Mouse (Mus musculus) lung, postnatal 14 days (tissue): ENCODE results near the gene Pcsk5.
A peak's percentile ranks its signal among the peaks of the same experiment; 100 is the strongest.

Experiments
- DNase-seq: peaks from one replicate; pipeline ENCODE4 v3.0.0; 2021

The Pcsk5 gene

DNA sequence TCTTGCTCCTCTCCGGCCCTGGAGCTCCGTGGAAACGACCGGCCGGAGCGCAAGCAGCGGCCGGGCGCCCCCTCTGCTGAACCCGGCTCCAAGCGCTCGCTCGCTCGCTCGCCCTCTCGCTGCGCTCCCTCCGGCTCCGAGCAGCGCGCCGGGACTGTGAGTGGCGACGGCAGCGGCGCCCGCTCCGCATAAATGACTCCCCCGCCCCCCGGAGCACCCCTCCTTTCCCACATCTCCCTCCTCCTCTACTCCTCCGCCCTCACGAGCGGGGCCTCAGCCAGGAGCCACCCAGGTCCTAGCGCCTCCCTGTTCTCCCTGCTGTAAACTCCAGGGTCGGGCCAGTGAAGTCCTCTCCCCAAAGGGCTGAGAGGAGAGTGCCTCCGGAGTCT, at the start of gene Pcsk5:
Gene Pcsk5 (minus strand): TSS at position 162 of the 389 bp plus-strand sequence.
- peak; percentile 87 for DNase-seq

DNA sequence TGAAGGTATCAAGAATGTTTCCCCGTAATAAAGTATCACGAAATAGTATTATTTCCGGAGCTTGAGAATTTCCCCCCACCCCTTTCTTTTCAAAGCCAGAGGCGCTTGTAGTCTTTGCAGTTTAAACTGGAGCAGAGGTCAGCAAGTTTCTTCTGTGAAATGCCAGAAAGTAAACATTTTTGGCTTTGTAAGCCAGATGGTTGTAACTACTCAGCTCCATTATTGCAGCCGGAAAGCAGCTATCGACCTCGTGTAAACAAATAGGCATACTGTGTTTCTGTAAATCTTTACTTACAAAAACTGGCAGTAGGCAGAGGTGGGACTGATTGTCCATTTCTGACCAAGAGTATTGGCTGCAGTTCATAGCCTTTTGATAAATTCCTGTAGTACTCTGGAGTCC, 38.4 kb upstream of the Pcsk5 start:
- DNase-seq, result no peak

DNA sequence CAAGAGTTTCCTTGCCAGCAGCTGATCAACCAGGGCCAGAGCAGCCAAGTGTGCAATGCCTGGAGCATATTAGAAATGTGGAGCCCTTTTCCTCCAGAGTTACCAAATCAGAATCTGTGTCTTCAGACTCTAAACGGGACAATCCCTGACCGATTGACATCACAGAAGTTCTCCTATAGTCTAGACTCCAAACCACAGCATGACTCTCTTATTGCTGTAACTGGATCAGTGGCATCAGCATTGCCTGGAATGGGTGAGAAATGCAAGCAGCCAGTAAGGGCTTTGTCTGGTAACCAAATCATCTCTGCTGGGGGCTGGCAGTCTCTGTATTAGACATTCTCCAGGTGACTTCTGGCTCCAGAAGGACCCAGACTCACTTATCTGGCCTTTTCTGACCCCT, 37.0 kb upstream of the Pcsk5 start:
- peak; percentile 15 for DNase-seq

DNA sequence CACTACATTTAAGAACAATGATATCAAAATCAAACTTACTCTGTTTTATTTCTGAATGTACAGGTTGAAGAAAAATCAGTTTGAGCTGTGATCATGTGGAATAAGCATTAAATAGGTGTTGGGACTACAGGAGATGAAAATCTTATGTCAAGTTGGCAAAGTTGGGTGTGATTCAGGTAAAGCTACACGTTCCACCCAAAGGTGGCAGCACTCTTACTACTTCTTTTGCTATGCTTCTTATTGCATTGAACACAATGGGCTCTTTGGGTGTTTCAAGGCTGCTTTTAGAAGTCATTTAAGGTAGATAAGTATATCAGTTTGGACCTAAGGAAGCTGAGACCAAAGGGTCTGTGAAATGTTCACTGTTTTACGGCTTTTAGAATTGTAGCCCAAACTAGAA, 36.3 kb upstream of the Pcsk5 start:
- no peak for DNase-seq

DNA sequence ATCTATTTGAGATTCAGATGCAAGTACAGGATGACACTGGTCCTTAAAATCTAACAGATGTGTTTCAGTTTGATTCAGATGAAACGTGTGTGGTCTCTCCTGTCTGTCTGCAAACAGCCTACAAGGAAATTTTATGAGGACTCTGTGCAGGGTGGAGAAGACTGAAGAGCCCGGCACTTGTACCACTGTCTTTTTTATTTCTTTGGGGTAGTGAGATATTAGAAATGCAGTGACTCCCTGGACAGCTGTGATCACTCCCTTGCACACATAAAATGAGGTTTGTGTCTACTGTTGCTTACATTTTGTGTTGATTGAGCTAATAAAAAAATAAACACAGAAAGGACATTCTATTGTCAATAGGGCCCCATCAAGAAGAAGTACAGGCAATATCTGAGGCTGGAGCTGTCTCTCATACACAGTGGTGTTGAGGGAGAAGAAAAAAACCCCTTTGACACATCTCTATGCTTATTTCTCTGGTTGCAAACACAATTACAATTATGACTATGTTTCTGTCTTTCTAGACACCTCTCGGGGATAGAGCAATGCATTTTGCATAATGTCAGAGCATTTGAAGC, 29.0 kb upstream of the Pcsk5 start:
- DNase-seq, result no peak

DNA sequence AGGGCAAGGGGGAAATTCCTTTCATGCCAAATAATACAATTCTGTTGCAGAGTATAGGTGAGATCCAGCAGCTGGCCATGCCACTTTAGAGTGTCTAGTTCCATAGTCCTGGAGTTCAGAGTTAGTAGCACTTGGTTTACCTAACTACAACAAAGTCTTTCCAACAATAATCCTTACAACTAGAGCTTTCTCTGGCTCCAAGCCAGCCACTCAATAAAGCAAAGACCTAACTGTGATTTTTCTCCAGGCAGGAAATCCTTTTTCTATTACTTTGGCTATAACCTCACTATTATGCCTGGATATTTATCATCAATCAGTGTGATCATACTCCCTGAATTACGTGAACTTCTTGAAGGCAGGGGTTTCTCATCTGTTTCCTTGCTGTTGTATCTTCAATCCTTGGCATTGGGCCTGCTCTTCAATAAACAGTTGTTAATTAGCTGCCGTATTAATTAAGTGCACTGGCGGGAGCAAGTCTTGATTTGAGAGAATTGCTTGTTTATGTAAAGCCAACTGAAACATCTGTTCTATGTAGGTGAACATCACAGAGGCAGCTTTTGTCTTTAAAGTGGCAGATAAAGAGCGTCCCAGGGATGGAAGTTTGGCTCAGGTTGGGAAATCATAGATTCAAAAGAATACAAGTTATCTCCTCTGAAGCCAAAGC, 23.1 kb upstream of the Pcsk5 start:
- no peak for DNase-seq

DNA sequence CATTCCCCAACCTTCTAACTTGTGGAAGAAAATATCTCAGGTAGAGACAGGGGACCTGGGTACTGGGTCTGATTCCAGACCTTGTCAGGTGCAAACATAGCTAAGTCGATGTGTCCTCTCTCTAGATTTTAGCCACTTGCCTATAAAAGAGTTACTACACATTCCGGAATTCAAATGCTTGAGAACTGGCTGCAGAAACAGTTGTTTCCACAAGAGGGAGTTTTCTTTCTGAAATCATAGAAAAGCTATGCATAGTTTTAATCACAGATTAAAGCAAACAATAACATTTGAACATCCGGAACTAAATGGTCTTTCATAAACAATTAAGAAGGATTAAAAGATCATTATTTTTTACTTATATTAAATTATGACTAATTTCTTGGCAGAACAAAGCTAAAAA, 19.3 kb upstream of the Pcsk5 start:
- peak; percentile 15 for DNase-seq

DNA sequence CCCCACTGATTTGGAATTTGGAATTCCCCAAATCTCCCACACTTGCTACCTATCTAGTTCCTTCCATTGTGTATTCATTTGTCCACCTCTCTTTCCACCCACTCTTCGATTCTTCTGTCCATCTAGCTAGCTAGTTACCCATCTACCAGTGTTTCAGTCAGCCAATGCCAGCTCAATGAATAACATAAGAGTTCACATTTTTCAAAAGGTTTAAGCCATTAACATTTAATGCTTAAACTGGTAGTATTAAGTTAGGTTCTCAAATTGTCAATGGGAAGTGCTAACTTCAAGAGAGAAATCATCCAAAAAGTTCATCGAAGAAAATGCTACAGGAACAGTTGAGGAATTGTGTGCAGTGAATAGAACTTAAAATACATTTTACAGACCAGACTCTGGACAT, 11.0 kb upstream of the Pcsk5 start:
- no peak for DNase-seq

DNA sequence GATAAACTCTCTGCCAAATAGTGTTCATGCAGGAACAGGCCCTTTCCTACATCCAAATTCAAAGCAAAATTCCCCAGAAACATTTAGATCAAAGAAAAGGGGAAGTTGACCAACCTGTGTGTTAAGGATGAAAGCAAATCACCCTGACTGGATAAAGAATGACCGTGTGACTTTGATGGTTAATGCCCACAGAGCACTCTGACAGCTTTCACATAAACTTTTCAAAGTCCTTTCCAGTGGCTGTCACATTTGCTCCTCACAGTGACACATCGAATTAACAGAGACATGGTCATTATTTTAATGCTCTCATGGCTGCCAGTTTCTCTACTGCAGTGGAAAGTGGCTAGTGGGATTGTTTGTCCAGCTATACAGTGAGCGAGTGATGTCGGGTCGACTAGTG, 8.5 kb upstream of the Pcsk5 start:
- no peak for DNase-seq

DNA sequence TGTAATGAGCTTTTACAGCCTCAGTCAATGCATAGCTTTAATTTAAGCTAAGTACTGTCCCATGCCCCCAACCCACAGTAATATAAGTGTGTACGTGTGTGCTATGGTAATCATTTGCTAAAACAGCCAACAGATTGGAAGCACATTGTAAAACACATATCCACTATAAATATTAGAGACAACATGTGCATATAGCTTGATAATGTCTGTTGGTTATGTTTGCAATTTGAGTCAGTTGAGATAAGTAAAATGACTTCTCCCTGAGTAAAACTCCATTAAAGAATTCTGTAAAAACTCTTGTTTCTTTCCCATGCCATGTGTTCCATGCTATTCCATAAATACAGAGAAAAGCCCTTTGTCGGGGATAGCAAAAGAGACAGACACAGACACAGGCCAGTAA, 4.2 kb upstream of the Pcsk5 start:
- no peak for DNase-seq

DNA sequence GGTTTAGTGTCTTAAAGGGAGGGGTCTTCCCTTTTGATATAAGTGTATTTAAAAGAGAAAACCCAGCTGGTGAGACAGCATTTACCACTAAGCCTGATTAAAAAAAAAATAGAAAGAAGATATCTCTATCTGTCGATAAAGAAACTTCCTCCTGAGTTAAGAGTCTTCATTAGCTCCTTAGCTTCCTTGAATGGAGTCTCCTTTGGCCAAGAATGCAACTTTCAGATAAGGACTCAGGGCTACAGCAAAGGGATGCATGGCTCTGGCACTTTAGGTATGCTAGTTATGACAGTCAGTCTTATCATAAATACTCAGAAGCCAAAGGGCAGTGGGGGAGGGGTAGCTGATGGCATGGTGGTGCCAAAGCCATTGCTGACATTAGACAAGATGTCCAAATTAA, 2.4 kb upstream of the Pcsk5 start:
- DNase-seq, result no peak

DNA sequence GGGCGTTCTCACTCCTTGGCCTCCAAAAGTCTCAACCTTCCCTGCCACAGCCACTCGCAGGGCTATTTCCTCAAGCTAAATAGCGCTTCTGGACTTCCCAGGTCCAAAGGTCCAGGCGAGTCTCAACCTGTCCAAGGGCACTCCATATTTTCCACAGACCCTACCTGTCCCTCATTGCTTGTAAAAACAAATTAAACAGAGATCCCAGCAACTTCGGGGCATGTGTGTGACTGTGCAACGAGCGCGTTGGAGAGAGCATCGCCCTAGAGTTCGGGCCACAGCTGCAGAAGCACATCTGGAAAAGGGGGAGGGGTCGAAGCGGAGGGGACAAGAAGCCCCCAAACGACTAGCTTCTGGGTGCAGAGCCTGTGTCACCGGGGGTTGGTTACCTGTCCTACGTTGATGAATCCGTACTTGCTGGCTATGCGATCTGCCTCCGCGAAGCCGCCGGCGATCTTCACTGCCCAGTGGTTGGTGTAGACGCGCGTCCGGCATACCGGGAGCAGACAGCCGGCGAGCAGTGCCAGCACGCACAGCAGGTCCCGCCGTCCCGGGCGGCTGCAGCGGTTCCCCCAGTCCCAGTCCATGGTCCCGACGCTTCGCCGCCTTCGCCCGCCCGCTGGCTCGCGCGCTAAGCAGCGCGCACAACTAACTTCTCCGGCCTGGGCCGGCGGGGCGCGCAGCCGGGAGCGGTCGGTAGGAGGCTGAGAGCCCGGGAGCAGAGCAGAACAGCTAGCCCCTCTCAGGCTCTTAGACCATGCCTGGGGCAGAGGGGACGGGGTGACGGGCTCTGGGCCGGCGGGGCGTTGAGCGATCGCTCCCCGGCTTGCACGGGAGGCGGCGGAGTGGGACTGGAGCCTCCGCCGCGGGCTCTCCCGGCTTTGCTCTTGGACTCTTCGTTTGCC, 614 bp downstream of the Pcsk5 start:
- DNase-seq, result peak; percentile 34

DNA sequence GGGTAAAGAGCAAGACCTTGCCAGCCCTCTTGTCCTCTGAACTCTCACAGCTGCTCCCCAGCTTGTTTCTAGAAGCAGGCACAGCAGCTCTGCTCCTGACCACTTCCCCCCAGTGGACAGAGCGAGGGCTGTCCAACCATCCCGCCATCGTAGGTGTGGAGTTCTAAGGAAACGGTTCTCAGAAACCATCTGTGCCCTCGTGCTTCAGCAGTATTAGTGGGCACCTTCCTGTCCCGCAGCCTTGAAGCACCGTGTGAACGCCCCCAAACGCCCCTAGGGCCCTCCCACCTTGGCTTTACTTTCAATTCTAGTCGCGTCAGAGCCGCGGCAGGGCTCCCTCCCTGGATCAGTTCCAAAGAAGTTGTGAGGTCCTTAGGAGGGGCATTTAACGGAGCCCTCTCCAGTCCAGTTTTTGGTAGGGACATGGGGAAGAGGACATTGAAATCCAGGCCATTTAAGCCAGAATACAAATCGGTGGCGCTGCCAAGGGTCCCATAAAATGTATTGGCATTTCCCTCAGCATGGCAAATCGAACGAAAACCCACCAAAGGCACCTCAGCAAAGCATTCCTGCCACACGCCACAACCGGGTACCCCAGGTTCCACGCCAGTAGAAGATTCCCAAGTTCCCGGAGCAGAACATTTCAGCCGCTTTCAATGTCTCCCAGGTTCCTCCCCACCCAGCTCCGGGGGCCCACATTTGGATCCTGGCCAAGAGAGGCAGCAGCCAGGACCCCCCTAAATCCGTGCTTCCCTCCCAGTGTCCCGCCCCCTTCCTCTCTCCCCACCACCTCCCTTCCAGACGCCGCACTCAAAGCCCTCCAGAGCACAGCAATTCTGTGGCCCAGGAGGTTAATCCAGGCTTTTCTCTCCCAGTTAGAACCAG, 1.5 kb downstream of the Pcsk5 start:
- peak; percentile 56 for DNase-seq

DNA sequence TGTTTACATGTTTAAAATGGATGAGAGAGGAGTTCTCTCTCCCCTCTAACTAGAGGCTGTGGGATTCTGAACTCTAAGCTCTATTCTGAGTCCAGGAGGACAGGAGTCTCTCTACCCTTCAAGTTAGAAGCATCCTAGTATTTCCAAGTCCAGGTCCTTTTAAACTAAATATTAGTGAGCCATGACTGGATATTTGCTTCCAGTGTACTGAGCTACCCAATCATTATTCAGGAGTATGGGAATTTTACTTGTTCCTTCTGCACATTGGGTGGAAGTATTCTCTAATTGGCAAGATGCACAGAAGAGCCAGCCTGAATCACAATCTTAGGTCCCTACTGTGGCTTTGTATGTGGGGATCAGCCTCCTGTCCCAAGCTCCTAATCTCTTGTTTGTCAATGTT, 2.5 kb downstream of the Pcsk5 start:
- DNase-seq, result no peak

DNA sequence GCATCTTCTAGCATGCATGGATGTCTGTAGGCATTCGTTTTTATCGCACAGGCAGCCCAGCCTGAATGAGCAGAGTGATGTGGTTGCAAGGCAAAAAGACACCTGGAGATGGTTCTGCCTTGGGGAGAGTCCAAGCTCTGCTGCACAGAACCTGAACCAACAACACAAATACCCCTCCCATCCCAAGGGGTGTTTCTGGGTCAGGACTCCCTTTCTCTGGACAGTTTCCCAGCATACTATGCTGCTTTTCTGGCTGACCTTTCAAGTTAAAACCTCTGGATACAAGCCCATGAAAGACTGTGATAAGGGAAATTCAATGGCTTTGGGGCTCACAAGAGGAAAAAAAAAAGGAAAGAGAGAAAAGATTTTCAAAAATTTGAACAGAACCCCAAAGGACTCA, 6.1 kb downstream of the Pcsk5 start:
- DNase-seq, result no peak

DNA sequence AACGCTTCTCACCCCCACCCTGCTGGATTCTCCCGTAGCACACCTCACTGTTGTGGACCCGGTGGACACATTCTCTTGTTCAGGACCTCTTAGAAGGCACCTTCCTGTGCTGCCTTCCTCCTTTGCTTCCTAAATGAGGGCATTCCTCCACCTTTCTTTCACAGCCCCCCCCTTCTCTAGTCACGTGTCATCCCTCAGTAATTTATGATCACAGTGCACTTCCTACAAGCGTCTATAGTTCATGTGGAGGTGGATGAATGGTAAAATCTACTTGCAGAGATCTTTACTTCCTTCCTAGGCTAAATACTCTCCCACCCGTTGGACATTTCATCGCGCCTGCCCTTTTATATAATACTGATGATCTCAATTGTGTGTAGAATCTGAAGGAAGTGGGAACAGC, 9.0 kb downstream of the Pcsk5 start:
- no peak for DNase-seq

DNA sequence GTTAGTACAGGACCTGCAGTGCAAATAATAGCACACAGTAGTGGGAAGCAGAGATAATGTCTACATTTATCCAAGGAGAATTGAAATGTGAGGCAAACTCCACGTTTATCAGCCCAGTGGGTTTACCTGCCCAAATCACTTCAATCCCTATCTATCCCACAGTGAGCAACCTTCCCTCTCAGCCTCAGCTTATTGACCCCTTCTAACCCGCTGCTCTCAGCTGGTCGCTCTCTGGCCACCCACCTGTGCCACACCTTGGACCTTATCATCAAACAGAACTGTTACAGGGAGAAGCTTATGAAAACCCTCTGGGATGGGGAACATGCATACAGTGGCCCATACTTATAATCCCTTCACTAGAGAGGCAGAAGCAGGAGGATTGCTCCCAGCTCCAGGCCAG, 10.7 kb downstream of the Pcsk5 start:
- DNase-seq, result no peak

DNA sequence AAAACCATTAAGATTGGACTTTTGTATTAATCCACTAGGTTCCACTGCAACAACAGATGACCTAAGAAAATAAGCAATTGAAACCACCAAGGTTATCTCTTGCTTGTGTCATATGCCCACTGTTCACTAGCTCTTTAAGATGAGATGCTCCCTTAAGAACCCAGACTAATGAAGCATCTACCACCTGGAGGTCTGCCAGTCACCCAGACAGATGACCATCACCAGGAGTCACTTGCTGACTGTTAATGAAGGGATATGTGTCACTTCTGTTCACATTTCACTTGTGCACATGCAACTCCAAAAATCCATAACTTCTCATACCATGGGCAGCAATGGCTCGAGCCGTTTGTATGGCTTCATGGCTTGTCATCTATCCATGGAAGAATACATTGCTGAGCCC, 17.4 kb downstream of the Pcsk5 start:
- DNase-seq, result no peak

DNA sequence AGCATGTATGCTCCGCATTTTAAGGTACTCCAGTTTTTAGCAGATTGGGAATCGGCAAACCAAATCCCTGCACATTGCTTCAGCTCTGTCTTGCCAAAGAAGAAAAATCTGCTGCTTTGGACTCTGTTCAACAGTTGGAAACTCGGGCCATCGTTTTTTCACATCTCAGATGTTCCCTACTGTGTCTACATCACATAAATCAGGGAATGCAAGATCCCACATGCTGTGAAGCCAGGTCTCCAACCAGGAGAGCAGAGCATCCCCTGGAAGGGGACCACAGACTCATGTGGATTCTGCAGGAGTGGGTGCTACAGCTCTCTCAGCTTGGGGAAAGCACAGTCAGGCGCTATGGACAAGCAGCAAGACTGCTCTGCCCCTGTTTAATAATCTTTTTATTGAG, 18.4 kb downstream of the Pcsk5 start:
- no peak for DNase-seq

DNA sequence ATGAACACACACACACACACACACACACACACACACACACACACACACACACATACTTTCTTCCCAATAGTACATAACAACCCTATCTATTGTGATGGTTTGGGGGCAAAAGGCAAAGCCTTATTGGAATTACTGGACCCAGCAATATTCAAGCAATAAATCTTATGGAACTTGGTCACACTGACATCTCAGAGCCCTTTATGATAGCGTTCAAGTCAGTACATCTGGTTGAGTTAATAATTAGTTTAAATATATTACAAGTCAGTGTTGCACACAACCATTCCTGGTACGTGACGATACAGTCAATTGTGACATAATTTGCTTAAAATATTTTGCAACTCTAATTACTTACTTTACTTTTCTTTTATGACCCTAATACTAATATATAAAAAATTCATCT, 22.4 kb downstream of the Pcsk5 start:
- no peak for DNase-seq

DNA sequence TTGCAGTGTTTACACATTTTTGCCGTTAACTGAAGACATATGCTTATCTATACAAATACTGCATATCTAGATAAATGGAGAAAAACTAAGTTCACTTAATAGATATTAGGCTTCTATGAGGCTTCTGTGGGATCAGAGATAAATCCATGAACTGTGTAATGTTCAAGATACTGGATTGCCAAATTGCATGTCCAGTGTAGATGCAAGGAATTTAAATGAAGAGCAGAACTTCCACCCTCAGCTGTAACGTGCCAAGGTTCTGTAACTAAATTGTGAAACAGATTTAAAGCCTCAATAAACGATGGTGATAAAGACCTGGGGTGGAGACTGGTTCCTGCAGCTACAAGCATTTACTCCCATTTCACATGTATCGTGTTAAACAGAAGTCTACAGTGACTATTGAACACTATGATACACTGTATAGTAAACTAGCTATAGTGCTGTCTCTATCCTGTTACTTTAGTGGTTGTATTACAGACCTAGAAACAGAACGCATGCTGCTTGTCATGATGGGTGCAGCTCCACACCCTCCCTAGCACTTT, 23.9 kb downstream of the Pcsk5 start:
- DNase-seq, result no peak

DNA sequence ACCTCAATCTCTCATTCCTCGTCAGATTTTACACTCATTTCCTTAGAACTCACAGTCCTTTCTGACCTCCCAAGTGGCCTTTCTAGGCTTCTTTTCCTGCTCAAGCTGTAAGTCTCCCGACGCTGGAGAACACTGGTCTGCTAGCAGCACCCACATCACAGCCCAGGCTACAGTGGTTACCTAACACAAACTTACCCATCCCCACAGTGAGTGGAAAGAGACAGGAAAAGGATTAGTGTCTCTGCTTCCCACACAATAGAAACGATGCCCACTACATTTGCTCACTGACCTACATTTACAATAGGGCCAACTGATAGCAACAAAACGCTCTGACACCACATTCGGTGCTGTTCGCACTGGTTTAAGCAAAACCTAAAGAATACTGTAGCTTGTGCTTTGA, 24.8 kb downstream of the Pcsk5 start:
- no peak for DNase-seq

DNA sequence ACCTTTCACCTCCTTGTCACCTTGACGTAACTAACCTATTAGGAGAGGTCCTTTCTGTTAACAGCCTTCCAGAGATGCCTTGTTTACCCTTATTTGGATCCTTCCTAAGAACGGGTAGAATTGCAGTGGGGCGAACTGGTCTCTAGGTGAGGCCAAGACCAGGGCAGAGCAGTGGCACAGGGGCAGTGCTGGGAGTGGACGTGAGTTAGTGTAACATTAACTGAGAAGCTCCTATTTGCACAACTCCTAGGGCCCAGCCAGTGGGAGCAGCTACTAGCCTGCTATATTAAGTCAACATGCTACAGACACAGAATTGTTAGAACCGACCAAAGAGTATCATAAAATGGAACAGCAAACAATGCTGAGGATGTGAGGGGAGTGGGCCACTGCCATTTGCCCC, 30.8 kb downstream of the Pcsk5 start:
- DNase-seq, result no peak
